Mouse (Mus musculus) retina, adult 2 months (tissue): ENCODE measurements around the gene Gpr18.

Source experiments
- DNase-seq: peaks from one replicate; pipeline ENCODE4 v3.0.0-alpha.2; 2012; ENCODE audit warnings: low read depth, low spot score

Gene Gpr18

DNA sequence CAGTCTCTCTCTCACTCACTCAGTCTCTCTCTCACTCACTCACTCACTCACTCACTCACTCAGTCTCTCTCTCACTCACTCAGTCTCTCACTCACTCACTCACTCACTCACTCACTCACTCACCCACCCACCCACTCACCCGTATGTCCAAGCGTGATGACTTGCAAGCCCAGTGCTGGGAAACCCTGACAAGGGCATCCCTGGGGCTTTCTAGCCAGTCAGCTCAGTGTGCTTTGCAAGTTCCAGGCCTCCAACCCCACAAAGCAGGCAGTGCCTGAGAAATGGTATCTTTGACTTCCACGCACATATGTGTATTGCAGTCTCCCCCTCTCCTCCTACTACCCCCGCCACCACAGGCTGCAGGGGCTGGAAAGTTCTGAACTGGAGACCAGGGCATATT lies 6.4 kb upstream of the Gpr18 start:
- DNase-seq, result no peak

DNA sequence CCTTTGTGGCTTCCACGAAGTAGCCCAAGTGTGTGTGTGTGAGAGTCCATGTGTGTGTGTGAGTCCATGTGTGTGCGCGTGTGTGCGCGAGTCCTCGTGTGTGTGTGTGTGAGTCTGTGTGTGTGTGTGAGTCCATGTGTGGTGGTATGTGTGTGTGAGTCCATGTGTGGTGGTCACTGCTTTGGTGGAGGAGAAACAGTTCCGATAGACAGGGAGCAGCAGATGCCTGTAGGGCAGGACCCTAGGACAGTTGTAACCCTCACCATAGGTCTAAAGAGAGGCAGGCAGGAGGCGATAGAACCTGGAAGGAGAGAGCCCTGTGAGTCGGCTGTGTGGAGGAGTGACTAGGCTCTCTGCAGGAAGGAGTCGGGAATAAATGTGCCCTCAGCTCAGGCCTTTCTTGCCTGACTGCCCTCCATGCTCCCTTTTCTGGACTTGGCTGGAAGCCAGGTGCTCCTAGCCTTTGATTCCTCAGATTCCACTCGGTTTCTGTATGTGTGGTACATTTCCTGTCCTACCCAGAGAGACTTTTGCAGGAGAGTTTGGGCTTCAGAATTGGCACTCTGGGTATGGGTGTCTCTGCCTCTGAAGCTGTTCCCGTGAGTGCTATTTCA lies 5.0 kb upstream of the Gpr18 start:
- DNase-seq, result no peak

DNA sequence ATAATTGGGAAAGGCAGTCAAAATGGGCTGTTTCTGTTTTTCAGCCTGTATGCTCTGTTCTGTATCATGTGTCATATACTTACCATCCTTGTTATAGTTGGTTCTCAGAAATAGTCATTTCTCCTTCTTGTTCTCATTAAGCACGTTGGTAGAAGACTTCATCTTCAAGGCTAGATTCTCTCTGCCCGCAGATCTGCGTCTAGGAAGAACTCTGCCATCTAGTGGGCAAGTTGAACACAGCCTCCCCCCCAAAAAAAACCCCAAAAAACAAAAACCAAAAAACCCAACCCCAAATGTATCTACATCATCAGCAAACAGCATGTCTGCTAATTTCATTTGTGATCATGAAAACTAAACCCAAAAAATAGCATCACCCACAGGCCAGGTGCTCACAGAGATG lies 4.2 kb upstream of the Gpr18 start:
- no peak for DNase-seq

GRCm38 (mm10) chr14:121918266-121918665 lies 2.7 kb upstream of the Gpr18 start:
- no peak for DNase-seq

- DNase-seq, result no peak
Observed at GRCm38 (mm10) chr14:121916311-121917094, 922 bp upstream of the Gpr18 start.

GRCm38 (mm10) chr14:121915143-121915542 lies 438 bp downstream of the Gpr18 start:
- DNase-seq, result no peak

- DNase-seq, result no peak
Observed at GRCm38 (mm10) chr14:121912501-121912900, 3.1 kb downstream of the Gpr18 start.

GRCm38 (mm10) chr14:121909868-121910267 lies 5.7 kb downstream of the Gpr18 start:
- no peak for DNase-seq

DNA sequence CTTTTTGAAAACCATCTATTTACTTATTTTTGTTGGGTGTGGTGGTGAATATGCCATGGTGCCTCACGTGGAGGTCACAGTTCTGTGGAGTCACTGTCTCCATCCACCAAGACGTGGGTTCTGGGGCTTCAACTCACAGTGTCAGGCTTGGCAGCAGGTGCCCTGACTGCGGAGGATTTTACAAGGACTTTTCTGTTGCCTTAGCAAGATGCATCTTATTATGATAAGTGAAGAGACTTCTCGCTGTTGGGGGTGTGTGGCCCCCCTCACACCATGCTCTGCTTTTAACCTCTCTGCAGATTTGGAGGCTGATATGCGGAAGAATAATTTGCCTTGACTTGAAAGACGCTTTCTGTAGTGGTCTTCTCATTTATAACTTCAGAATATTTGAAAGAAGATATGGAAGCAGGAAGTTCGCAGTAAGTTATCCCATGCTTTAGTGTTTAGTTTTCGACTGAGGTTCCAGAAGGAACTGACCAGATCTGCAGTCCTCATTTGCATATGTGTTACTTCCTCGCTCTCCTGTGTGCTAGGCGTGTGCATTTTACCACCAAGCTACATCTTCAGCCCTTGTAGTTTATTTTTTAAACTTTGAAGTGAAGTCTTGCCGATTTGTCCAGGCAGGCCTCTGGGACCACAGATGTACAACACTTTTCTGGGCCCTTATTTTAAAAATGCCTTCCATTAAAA lies 8.4 kb downstream of the Gpr18 start:
- DNase-seq, result no peak

DNA sequence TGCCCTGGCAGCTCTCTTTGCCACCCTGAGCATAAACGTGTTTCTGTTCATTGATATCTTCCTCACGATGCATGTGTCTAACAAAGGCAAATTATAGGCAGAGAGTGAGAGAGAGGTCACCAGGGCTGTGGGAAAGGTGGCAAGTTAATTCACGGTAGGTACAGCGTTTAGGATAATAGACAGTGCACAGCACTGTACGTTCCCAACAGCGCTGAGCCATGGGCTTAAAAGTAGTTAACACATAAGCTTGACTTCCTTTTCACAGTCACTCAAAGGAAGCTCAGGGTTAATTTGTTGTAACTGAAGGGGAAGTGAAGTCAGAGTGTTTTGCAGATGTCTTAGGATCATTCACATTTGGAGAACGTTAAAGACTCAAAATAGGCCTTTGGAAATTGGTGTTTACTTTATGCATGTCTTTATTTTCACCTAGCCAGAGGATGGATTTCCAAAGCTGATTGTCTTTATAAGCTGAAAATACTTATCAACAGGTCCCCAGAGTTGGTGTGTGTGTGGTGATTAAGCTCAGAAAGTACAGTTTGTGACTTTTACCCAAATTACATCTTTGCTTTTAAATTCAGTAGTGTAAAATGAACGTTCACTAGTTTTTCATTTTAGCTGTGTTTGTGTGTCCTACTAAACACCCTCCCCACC lies 9.1 kb downstream of the Gpr18 start:
- no peak for DNase-seq

GRCm38 (mm10) chr14:121904754-121905153 lies 10.8 kb downstream of the Gpr18 start:
- DNase-seq, result no peak

- no peak for DNase-seq
Observed at GRCm38 (mm10) chr14:121903381-121903876, 12.2 kb downstream of the Gpr18 start.

- DNase-seq, result no peak
Observed at GRCm38 (mm10) chr14:121901511-121901910, 14.1 kb downstream of the Gpr18 start.

GRCm38 (mm10) chr14:121899071-121899470 lies 16.5 kb downstream of the Gpr18 start:
- no peak for DNase-seq

DNA sequence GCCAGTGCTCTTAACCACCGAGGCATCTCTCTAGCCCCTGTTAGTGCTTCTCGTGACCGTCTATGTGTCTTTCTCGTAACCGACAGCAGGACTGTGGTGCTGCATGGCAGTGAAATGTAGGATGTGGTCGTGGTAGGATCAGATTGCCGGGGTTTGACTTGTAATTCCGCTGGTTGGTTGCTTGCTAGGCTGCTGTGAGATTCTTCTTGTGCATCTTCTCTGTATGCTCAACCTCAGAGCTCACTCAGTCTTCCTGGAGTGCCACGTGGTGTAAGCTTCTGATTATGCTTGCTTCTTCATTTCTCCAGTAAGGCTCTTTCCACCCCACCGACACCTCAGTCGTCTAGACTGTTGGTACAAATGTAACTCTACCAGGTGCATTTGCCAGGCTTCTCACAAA lies 17.1 kb downstream of the Gpr18 start:
- DNase-seq, result no peak

GRCm38 (mm10) chr14:121897773-121898172 lies 17.8 kb downstream of the Gpr18 start:
- no peak for DNase-seq

DNA sequence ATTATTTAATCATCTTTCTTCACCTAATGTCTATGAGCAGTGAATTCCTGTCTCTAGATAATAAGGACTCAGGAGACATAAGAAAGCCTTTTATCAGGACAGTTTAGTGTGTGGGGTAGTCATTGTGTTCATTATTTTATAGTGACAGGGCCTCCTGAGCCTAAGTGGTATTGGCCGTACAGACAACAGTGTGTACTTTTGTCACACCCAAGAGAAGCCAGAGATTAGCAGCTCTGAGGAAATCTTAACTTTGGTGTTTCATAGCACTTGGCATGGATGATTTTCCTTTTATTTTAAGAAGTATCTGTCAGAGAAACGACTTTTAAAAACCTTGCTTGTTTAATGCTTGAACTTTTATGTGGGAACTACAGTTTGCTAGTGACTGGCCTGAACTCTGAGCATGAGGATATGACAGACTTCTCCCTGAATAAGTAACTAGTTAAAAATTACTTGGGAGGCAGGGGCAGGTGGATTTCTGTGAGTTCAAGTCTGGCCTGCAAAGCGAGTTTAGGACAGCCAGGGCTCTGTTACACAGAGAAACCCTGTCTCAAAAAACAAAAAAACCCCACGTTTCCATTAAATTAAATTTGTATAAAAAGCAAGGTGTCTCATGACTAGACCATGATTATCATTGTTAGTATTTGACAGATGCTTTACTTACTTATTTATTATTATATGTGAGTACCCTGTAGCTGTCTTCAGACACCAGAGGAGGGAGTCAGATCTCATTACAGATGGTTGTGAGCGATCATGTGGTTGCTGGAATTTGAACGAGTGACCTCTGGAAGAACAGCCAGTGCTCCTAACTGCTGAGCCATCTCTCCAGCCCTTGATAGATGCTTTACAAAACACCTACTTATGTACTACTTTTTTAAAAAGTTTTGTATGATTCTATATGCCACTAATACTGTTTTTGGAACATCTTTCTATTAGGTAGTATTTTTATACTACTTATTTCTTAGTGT lies 19.2 kb downstream of the Gpr18 start:
- no peak for DNase-seq

DNA sequence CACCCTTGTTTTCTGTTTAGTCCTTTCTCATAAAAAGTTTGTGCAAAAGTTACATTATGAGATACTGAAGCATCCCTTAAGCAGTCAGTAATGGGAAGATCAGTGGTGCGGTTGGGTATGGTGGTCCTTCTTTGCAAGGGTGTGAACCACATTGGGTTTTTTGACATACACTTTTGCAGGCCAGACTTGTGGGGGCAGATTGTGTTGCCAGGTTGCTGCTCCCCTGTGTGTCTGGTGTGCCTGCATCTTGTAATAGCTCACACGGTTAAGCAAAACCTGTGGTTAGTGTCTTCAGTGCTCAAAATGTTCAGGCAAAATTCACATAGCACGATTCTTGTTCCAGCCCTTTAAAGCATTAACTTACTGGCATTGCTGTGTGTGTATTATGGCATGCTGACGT lies 20.3 kb downstream of the Gpr18 start:
- DNase-seq, result no peak

- no peak for DNase-seq
Observed at GRCm38 (mm10) chr14:121894511-121895135, 21.0 kb downstream of the Gpr18 start.

- no peak for DNase-seq
Observed at GRCm38 (mm10) chr14:121893747-121894146, 21.8 kb downstream of the Gpr18 start.
